Mouse (Mus musculus): ENCODE measurements around the gene Csnk1e. TPM values are rescaled to one million over a fixed set of nuclear protein-coding genes. Genes with fewer than 3 reads are reported as not detected.

The Csnk1e gene
- polyA plus RNA-seq, 1 experiment from 2014 or later: 71.5 TPM

DNA sequence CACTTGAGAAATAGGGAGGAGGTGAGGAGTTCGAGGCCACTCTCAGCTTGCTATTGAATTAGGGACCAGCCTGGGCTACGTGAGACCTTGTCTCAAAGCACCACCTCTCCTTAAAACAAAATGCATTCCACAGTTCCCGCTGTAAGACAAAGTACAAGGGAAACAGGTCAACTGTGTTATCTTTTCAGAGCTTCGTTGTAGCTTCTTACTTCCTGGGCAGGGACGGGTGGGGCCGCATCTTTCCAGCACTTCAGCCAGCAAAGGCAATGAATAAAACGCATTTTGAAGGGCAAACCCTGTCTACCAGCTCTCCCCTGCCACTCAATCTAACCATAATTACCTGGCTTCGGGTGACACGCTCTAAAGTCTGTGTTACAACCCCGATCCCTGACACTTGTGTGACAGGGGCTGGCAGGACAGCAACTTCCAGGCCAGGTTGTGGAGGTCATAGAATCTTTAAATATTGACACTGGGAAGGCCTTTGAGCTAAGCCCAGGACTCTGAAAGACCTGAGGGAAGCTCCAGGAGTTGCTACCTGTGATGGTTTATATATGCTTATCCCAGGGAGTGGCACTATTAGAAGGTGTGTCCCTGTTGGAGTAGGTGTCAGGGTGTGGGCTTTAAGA, 38.8 kb downstream of the Csnk1e start:
- 0 out of 2 replicates have a peak, but pooled peaks cover 3% of the 10 kb centered on the region for H3K4me1 ChIP-seq (ENCODE audit: insufficient read depth, low read length)
- no peaks in the 10 kb centered on the region for H3K9me3 ChIP-seq (ENCODE audit: low read length)
- ATAC-seq (ENCODE audit: low FRiP score, low TSS enrichment): no peak
- H3K4me2 ChIP-seq (replicated peaks; ENCODE audit: low read depth, low read length): no peak overlapping the region
- no peaks in the 10 kb centered on the region for H3K27me3 ChIP-seq (ENCODE audit: insufficient read depth, low read length)
- no peak overlapping the region for H3K4me3 ChIP-seq (ENCODE audit: low read length)
- no peak overlapping the region for H3K9ac ChIP-seq (replicated peaks; ENCODE audit: low read length)
- peaks cover 38% of the 10 kb centered on the region for H3K36me3 ChIP-seq (ENCODE audit: insufficient read depth, low read length)
- WGBS: 92% methylated on average over 10 of the region's 10 CpGs
- no peak overlapping the region for H3K27ac ChIP-seq (ENCODE audit: low read length)

GRCm38 (mm10) chr15:79414513-79414912, 40.9 kb downstream of the Csnk1e start:
- WGBS: 39% methylated on average over 4 of the region's 4 CpGs
- ATAC-seq (ENCODE audit: low FRiP score, low TSS enrichment): no peak
- Histone ChIP-seq H3K27ac (ENCODE audit: low read length) (no peak overlapping the region), H3K4me2 (replicated peaks; ENCODE audit: low read depth, low read length) (no peak overlapping the region), H3K4me3 (ENCODE audit: low read length) (no peak overlapping the region), H3K4me1 (ENCODE audit: insufficient read depth, low read length) (0 out of 2 replicates have a peak, but pooled peaks cover 3% of the 10 kb centered on the region), H3K27me3 (ENCODE audit: insufficient read depth, low read length) (no peaks in the 10 kb centered on the region), H3K9me3 (ENCODE audit: low read length) (no peaks in the 10 kb centered on the region), H3K9ac (replicated peaks; ENCODE audit: low read length) (no peak overlapping the region), H3K36me3 (ENCODE audit: insufficient read depth, low read length) (peaks cover 21% of the 10 kb centered on the region)

- no peak overlapping the region for H3K4me2 ChIP-seq (replicated peaks; ENCODE audit: low read depth, low read length)
- no peak overlapping the region for H3K9ac ChIP-seq (replicated peaks; ENCODE audit: low read length)
- H3K4me3 ChIP-seq (ENCODE audit: low read length): no peak overlapping the region
- no peaks in the 10 kb centered on the region for H3K27me3 ChIP-seq (ENCODE audit: insufficient read depth, low read length)
- 0 out of 2 replicates have a peak, but pooled peaks cover 3% of the 10 kb centered on the region for H3K4me1 ChIP-seq (ENCODE audit: insufficient read depth, low read length)
- H3K9me3 ChIP-seq (ENCODE audit: low read length): no peaks in the 10 kb centered on the region
- no peak overlapping the region for H3K27ac ChIP-seq (ENCODE audit: low read length)
- H3K36me3 ChIP-seq (ENCODE audit: insufficient read depth, low read length): peaks cover 18% of the 10 kb centered on the region
- WGBS: 73% methylated on average over 8 of the region's 8 CpGs
- ATAC-seq (ENCODE audit: low FRiP score, low TSS enrichment): no peak
Observed at GRCm38 (mm10) chr15:79413802-79414201, 41.6 kb downstream of the Csnk1e start.

- 96% methylated on average over 3 of the region's 3 CpGs for WGBS
- ATAC-seq (ENCODE audit: low FRiP score, low TSS enrichment): no peak
Observed at GRCm38 (mm10) chr15:79413201-79413600, 42.2 kb downstream of the Csnk1e start.

GRCm38 (mm10) chr15:79411363-79412065, 43.9 kb downstream of the Csnk1e start:
- no peak for ATAC-seq (ENCODE audit: low FRiP score, low TSS enrichment)
- H3K27me3 ChIP-seq (ENCODE audit: insufficient read depth, low read length): no peaks in the 10 kb centered on the region
- H3K9ac ChIP-seq (replicated peaks; ENCODE audit: low read length): no peak overlapping the region
- H3K4me1 ChIP-seq (ENCODE audit: insufficient read depth, low read length): 0 out of 2 replicates have a peak, but pooled peaks cover 3% of the 10 kb centered on the region
- WGBS: 74% methylated on average over 10 of the region's 10 CpGs
- H3K4me2 ChIP-seq (replicated peaks; ENCODE audit: low read depth, low read length): no peak overlapping the region
- H3K36me3 ChIP-seq (ENCODE audit: insufficient read depth, low read length): peaks cover under 1% of the 10 kb centered on the region; the same call in 1 of the 2 replicates
- H3K27ac ChIP-seq (ENCODE audit: low read length): no peak overlapping the region
- H3K4me3 ChIP-seq (ENCODE audit: low read length): no peak overlapping the region
- no peaks in the 10 kb centered on the region for H3K9me3 ChIP-seq (ENCODE audit: low read length)

More at GRCm38 (mm10) chr15:79413201-79413600, 42.2 kb downstream of the Csnk1e start:
- H3K4me1 ChIP-seq (ENCODE audit: insufficient read depth, low read length): 0 out of 2 replicates have a peak, but pooled peaks cover 3% of the 10 kb centered on the region
- H3K36me3 ChIP-seq (ENCODE audit: insufficient read depth, low read length): peaks cover 13% of the 10 kb centered on the region
- H3K27ac ChIP-seq (ENCODE audit: low read length): no peak overlapping the region
- no peak overlapping the region for H3K4me2 ChIP-seq (replicated peaks; ENCODE audit: low read depth, low read length)
- H3K9ac ChIP-seq (replicated peaks; ENCODE audit: low read length): no peak overlapping the region
- no peaks in the 10 kb centered on the region for H3K27me3 ChIP-seq (ENCODE audit: insufficient read depth, low read length)
- H3K4me3 ChIP-seq (ENCODE audit: low read length): no peak overlapping the region
- H3K9me3 ChIP-seq (ENCODE audit: low read length): no peaks in the 10 kb centered on the region

GRCm38 (mm10) chr15:79409077-79409573, 46.2 kb downstream of the Csnk1e start:
- H3K36me3 ChIP-seq (ENCODE audit: insufficient read depth, low read length): no peaks in the 10 kb centered on the region
- no peaks in the 10 kb centered on the region for H3K9me3 ChIP-seq (ENCODE audit: low read length)
- H3K4me2 ChIP-seq (replicated peaks; ENCODE audit: low read depth, low read length): no peak overlapping the region
- ATAC-seq (ENCODE audit: low FRiP score, low TSS enrichment): 0 out of 2 replicates have a peak, but pooled peaks have one; percentile 46
- no peak overlapping the region for H3K9ac ChIP-seq (replicated peaks; ENCODE audit: low read length)
- 79% methylated on average over 4 of the region's 4 CpGs for WGBS
- H3K4me3 ChIP-seq (ENCODE audit: low read length): no peak overlapping the region
- peaks cover 3% of the 10 kb centered on the region; the same call in 1 of the 2 replicates for H3K4me1 ChIP-seq (ENCODE audit: insufficient read depth, low read length)
- H3K27ac ChIP-seq (ENCODE audit: low read length): no peak overlapping the region
- H3K27me3 ChIP-seq (ENCODE audit: insufficient read depth, low read length): no peaks in the 10 kb centered on the region

DNA sequence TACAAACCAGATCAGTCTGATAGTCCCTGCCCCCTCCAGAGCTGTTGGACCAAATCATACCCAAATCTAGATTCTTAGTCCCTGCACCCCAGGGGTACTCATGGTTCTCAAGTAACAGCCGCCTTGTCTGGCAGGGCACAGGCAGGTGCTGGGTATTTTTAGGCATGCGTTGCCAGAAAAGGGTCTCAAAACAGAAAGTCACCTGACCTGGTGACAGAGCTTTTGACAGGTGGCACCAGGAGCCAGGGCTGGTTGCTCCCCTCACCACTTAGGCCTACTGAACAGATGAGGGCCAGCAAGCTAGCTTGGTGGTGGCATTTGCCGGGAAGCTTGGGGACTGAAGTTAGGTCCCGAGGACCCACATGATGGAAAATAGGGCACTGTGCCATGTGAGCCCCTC, 48.8 kb downstream of the Csnk1e start:
- WGBS: 84% methylated on average over 4 of the region's 4 CpGs
- H3K4me3 ChIP-seq (ENCODE audit: low read length): no peak overlapping the region
- no peak overlapping the region for H3K9ac ChIP-seq (replicated peaks; ENCODE audit: low read length)
- H3K27me3 ChIP-seq (ENCODE audit: insufficient read depth, low read length): no peaks in the 10 kb centered on the region
- H3K36me3 ChIP-seq (ENCODE audit: insufficient read depth, low read length): no peaks in the 10 kb centered on the region
- no peak overlapping the region for H3K27ac ChIP-seq (ENCODE audit: low read length)
- no peak overlapping the region for H3K4me2 ChIP-seq (replicated peaks; ENCODE audit: low read depth, low read length)
- peaks cover 16% of the 10 kb centered on the region for H3K4me1 ChIP-seq (ENCODE audit: insufficient read depth, low read length)
- no peaks in the 10 kb centered on the region for H3K9me3 ChIP-seq (ENCODE audit: low read length)
- no peak for ATAC-seq (ENCODE audit: low FRiP score, low TSS enrichment)

DNA sequence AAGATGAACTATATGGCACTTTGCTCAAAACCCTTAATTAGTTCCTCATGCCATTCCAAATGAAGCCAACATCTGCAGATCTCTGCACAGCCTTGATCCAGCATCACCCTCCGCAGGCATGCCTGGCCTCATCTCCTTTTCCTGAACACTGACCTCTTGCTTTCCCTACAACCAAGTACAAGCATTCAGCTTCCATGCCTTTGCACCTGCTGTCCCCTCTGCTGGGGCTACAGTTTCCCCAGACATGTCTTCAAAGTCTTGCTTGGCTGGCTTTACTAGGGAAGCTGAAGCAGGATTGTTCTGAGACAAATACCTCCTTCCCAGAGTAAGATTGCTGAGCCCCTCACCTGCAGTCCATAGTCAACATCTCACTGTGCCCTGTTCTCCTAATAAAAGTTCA, 51.1 kb downstream of the Csnk1e start:
- WGBS: 60% methylated on average over 1 of the region's 1 CpGs
- Histone ChIP-seq H3K27me3 (ENCODE audit: insufficient read depth, low read length) (no peaks in the 10 kb centered on the region), H3K4me1 (ENCODE audit: insufficient read depth, low read length) (peaks cover 39% of the 10 kb centered on the region), H3K4me3 (ENCODE audit: low read length) (no peak overlapping the region), H3K9me3 (ENCODE audit: low read length) (no peaks in the 10 kb centered on the region), H3K4me2 (replicated peaks; ENCODE audit: low read depth, low read length) (no peak overlapping the region), H3K9ac (replicated peaks; ENCODE audit: low read length) (no peak overlapping the region), H3K36me3 (ENCODE audit: insufficient read depth, low read length) (no peaks in the 10 kb centered on the region), H3K27ac (ENCODE audit: low read length) (no peak overlapping the region)
- ATAC-seq (ENCODE audit: low FRiP score, low TSS enrichment): no peak

GRCm38 (mm10) chr15:79403763-79404210, 51.6 kb downstream of the Csnk1e start:
- Histone ChIP-seq H3K4me1 (ENCODE audit: insufficient read depth, low read length) (peaks cover 40% of the 10 kb centered on the region), H3K36me3 (ENCODE audit: insufficient read depth, low read length) (no peaks in the 10 kb centered on the region), H3K4me3 (ENCODE audit: low read length) (peak overlapping the region; percentile 79), H3K27ac (ENCODE audit: low read length) (peak overlapping the region; percentile 7; the same call in 1 of the 2 replicates), H3K4me2 (replicated peaks; ENCODE audit: low read depth, low read length) (peak overlapping the region; percentile 87), H3K27me3 (ENCODE audit: insufficient read depth, low read length) (no peaks in the 10 kb centered on the region), H3K9me3 (ENCODE audit: low read length) (no peaks in the 10 kb centered on the region), H3K9ac (replicated peaks; ENCODE audit: low read length) (peak overlapping the region; percentile 86)
- 16% methylated on average over 9 of the region's 9 CpGs for WGBS
- no peak for ATAC-seq (ENCODE audit: low FRiP score, low TSS enrichment)
